Mouse (Mus musculus): ENCODE results near the gene Tmem205. TPM values are rescaled to one million over a fixed set of nuclear protein-coding genes. Genes with fewer than 3 reads are reported as not detected.

Tmem205 gene
- polyA plus RNA-seq, 1 experiment = 102 TPM

GRCm38 (mm10) chr9:21947540-21948130 lies 20.3 kb upstream of the Tmem205 start:
- DNase-seq (ENCODE audit: low read depth, low spot score) = no peak
- 9% methylated on average over 28 of the region's 28 CpGs for WGBS

GRCm38 (mm10) chr9:21944267-21944666 lies 16.9 kb upstream of the Tmem205 start:
- WGBS = 21% methylated on average over 23 of the region's 23 CpGs
- DNase-seq (ENCODE audit: low read depth, low spot score) = no peak

GRCm38 (mm10) chr9:21943638-21944037 lies 16.3 kb upstream of the Tmem205 start:
- DNase-seq (ENCODE audit: low read depth, low spot score) = no peak
- 51% methylated on average over 12 of the region's 12 CpGs for WGBS

- DNase-seq (ENCODE audit: low read depth, low spot score) = no peak
- WGBS = 68% methylated on average over 12 of the region's 12 CpGs
Observed at GRCm38 (mm10) chr9:21943046-21943445, 15.7 kb upstream of the Tmem205 start.

- 87% methylated on average over 4 of the region's 4 CpGs for WGBS
- no peak for DNase-seq (ENCODE audit: low read depth, low spot score)
Observed at GRCm38 (mm10) chr9:21938234-21938855, 11.0 kb upstream of the Tmem205 start.

GRCm38 (mm10) chr9:21937711-21938175 lies 10.4 kb upstream of the Tmem205 start:
- no peak for DNase-seq (ENCODE audit: low read depth, low spot score)

GRCm38 (mm10) chr9:21936692-21937570 lies 9.6 kb upstream of the Tmem205 start, which contains the start of gene Plppr2:
TSS of gene Plppr2 (plus strand) at chr9:21937033.
- DNase-seq (ENCODE audit: low read depth, low spot score) = peak; percentile 71
- WGBS = 3% methylated on average over 43 of the region's 43 CpGs

More at GRCm38 (mm10) chr9:21937711-21938175, 10.4 kb upstream of the Tmem205 start:
- whole genome bisulfite sequencing = 93% methylated on average over 4 of the region's 4 CpGs

- 84% methylated on average over 7 of the region's 7 CpGs for WGBS
- DNase-seq (ENCODE audit: low read depth, low spot score) = no peak
Observed at GRCm38 (mm10) chr9:21935466-21936131, 8.2 kb upstream of the Tmem205 start.

- DNase-seq (ENCODE audit: low read depth, low spot score) = no peak
- 93% methylated on average over 12 of the region's 12 CpGs for WGBS
Observed at GRCm38 (mm10) chr9:21934021-21934420, 6.7 kb upstream of the Tmem205 start.

GRCm38 (mm10) chr9:21932445-21933137 lies 5.2 kb upstream of the Tmem205 start:
- DNase-seq (ENCODE audit: low read depth, low spot score) = no peak
- 54% methylated on average over 12 of the region's 12 CpGs for WGBS

GRCm38 (mm10) chr9:21932006-21932405 lies 4.7 kb upstream of the Tmem205 start:
- no peak for DNase-seq (ENCODE audit: low read depth, low spot score)
- WGBS = 77% methylated on average over 2 of the region's 2 CpGs

GRCm38 (mm10) chr9:21929208-21929607 lies 1.9 kb upstream of the Tmem205 start:
- no peak for DNase-seq (ENCODE audit: low read depth, low spot score)
- WGBS = 73% methylated on average over 3 of the region's 3 CpGs

- WGBS = 0% methylated on average over 6 of the region's 6 CpGs
- DNase-seq (ENCODE audit: low read depth, low spot score) = no peak
Observed at GRCm38 (mm10) chr9:21926784-21927183, 572 bp downstream of the Tmem205 start.

GRCm38 (mm10) chr9:21926155-21926554 lies 1.2 kb downstream of the Tmem205 start:
- no peak for DNase-seq (ENCODE audit: low read depth, low spot score)
- 47% methylated on average over 6 of the region's 6 CpGs for WGBS

- DNase-seq (ENCODE audit: low read depth, low spot score) = no peak
- 85% methylated on average over 1 of the region's 1 CpGs for WGBS
Observed at GRCm38 (mm10) chr9:21925506-21925905, 1.9 kb downstream of the Tmem205 start.

- no peak for DNase-seq (ENCODE audit: low read depth, low spot score)
- WGBS = 93% methylated on average over 3 of the region's 3 CpGs
Observed at GRCm38 (mm10) chr9:21925034-21925433, 2.3 kb downstream of the Tmem205 start.

GRCm38 (mm10) chr9:21924099-21924493 lies 3.3 kb downstream of the Tmem205 start:
- peak; percentile 70 for DNase-seq (ENCODE audit: low read depth, low spot score)
- 31% methylated on average over 6 of the region's 6 CpGs for WGBS

GRCm38 (mm10) chr9:21923490-21924098 lies 3.8 kb downstream of the Tmem205 start:
- DNase-seq (ENCODE audit: low read depth, low spot score) = no peak
- 16% methylated on average over 3 of the region's 3 CpGs for WGBS

GRCm38 (mm10) chr9:21923036-21923435 lies 4.3 kb downstream of the Tmem205 start:
- DNase-seq (ENCODE audit: low read depth, low spot score) = no peak
- WGBS = 91% methylated on average over 4 of the region's 4 CpGs
